Mouse (Mus musculus): Measurements from ENCODE around the gene Plscr2. TPM values are rescaled to one million over a fixed set of nuclear protein-coding genes. Genes with fewer than 3 reads are reported as not detected.

The Plscr2 gene
- polyA plus RNA-seq, 1 experiment from 2014 or later: 0.69 TPM

- 79% methylated on average over 3 of the region's 3 CpGs for WGBS
- Histone ChIP-seq H3K36me3 (ENCODE audit: control insufficient read depth, insufficient read depth, low read length) (no peaks in the 10 kb centered on the region), H3K4me1 (replicated peaks; ENCODE audit: control insufficient read depth, insufficient read depth, low read length) (no peaks in the 10 kb centered on the region), H3K27ac (ENCODE audit: low read depth, low read length) (no peak overlapping the region), H3K4me2 (ENCODE audit: low read depth, low read length, severe bottlenecking) (no peak overlapping the region), H3K27me3 (ENCODE audit: control insufficient read depth, insufficient read depth, low read length) (no peaks in the 10 kb centered on the region), H3K4me3 (ENCODE audit: low read depth, low read length) (no peak overlapping the region), H3K9ac (ENCODE audit: low read length) (no peak overlapping the region), H3K9me3 (ENCODE audit: control insufficient read depth, low read length) (no peaks in the 10 kb centered on the region)
- no peak for ATAC-seq (replicated peaks; ENCODE audit: low FRiP score)
- no peak for DNase-seq (ENCODE audit: low spot score)
These were observed 17.5 kb downstream of the Plscr2 start for GRCm38 (mm10) chr9:92292922-92293321.

- Histone ChIP-seq H3K27me3 (ENCODE audit: control insufficient read depth, insufficient read depth, low read length) (no peaks in the 10 kb centered on the region), H3K4me1 (replicated peaks; ENCODE audit: control insufficient read depth, insufficient read depth, low read length) (no peaks in the 10 kb centered on the region), H3K4me2 (ENCODE audit: low read depth, low read length, severe bottlenecking) (no peak overlapping the region), H3K9ac (ENCODE audit: low read length) (no peak overlapping the region), H3K36me3 (ENCODE audit: control insufficient read depth, insufficient read depth, low read length) (no peaks in the 10 kb centered on the region), H3K9me3 (ENCODE audit: control insufficient read depth, low read length) (no peaks in the 10 kb centered on the region), H3K4me3 (ENCODE audit: low read depth, low read length) (no peak overlapping the region), H3K27ac (ENCODE audit: low read depth, low read length) (no peak overlapping the region)
- DNase-seq (ENCODE audit: low spot score) (no peak), ATAC-seq (replicated peaks; ENCODE audit: low FRiP score) (no peak)
- WGBS: 87% methylated on average over 2 of the region's 2 CpGs
These were observed 18.5 kb downstream of the Plscr2 start for GRCm38 (mm10) chr9:92293560-92294548.

GRCm38 (mm10) chr9:92298288-92298687 lies 22.9 kb downstream of the Plscr2 start:
- 75% methylated on average over 1 of the region's 1 CpGs for WGBS
- DNase-seq (ENCODE audit: low spot score): no peak
- no peak for ATAC-seq (replicated peaks; ENCODE audit: low FRiP score)
- Histone ChIP-seq H3K9me3 (ENCODE audit: control insufficient read depth, low read length) (no peaks in the 10 kb centered on the region), H3K36me3 (ENCODE audit: control insufficient read depth, insufficient read depth, low read length) (no peaks in the 10 kb centered on the region), H3K27me3 (ENCODE audit: control insufficient read depth, insufficient read depth, low read length) (no peaks in the 10 kb centered on the region), H3K4me1 (replicated peaks; ENCODE audit: control insufficient read depth, insufficient read depth, low read length) (no peaks in the 10 kb centered on the region), H3K4me3 (ENCODE audit: low read depth, low read length) (no peak overlapping the region), H3K9ac (ENCODE audit: low read length) (no peak overlapping the region), H3K27ac (ENCODE audit: low read depth, low read length) (no peak overlapping the region), H3K4me2 (ENCODE audit: low read depth, low read length, severe bottlenecking) (no peak overlapping the region)

- 76% methylated on average over 3 of the region's 3 CpGs for WGBS
- DNase-seq (ENCODE audit: low spot score): no peak
- Histone ChIP-seq H3K27me3 (ENCODE audit: control insufficient read depth, insufficient read depth, low read length) (no peaks in the 10 kb centered on the region), H3K27ac (ENCODE audit: low read depth, low read length) (no peak overlapping the region), H3K9ac (ENCODE audit: low read length) (no peak overlapping the region), H3K4me3 (ENCODE audit: low read depth, low read length) (no peak overlapping the region), H3K4me2 (ENCODE audit: low read depth, low read length, severe bottlenecking) (no peak overlapping the region), H3K9me3 (ENCODE audit: control insufficient read depth, low read length) (no peaks in the 10 kb centered on the region), H3K4me1 (replicated peaks; ENCODE audit: control insufficient read depth, insufficient read depth, low read length) (no peaks in the 10 kb centered on the region), H3K36me3 (ENCODE audit: control insufficient read depth, insufficient read depth, low read length) (no peaks in the 10 kb centered on the region)
- no peak for ATAC-seq (replicated peaks; ENCODE audit: low FRiP score)
These were observed 25.8 kb downstream of the Plscr2 start for GRCm38 (mm10) chr9:92301213-92301612.

GRCm38 (mm10) chr9:92305075-92305474 lies 29.7 kb downstream of the Plscr2 start:
- Histone ChIP-seq H3K4me1 (replicated peaks; ENCODE audit: control insufficient read depth, insufficient read depth, low read length) (no peaks in the 10 kb centered on the region), H3K27me3 (ENCODE audit: control insufficient read depth, insufficient read depth, low read length) (no peaks in the 10 kb centered on the region), H3K9ac (ENCODE audit: low read length) (no peak overlapping the region), H3K4me2 (ENCODE audit: low read depth, low read length, severe bottlenecking) (no peak overlapping the region), H3K9me3 (ENCODE audit: control insufficient read depth, low read length) (no peaks in the 10 kb centered on the region), H3K27ac (ENCODE audit: low read depth, low read length) (no peak overlapping the region), H3K4me3 (ENCODE audit: low read depth, low read length) (no peak overlapping the region), H3K36me3 (ENCODE audit: control insufficient read depth, insufficient read depth, low read length) (no peaks in the 10 kb centered on the region)
- DNase-seq (ENCODE audit: low spot score) (no peak), ATAC-seq (replicated peaks; ENCODE audit: low FRiP score) (no peak)
- 70% methylated on average over 8 of the region's 8 CpGs for WGBS

- H3K27ac ChIP-seq (ENCODE audit: low read depth, low read length): no peak overlapping the region
- H3K4me2 ChIP-seq (ENCODE audit: low read depth, low read length, severe bottlenecking): no peak overlapping the region
- no peaks in the 10 kb centered on the region for H3K4me1 ChIP-seq (replicated peaks; ENCODE audit: control insufficient read depth, insufficient read depth, low read length)
- WGBS: 63% methylated on average over 8 of the region's 8 CpGs
- no peaks in the 10 kb centered on the region for H3K36me3 ChIP-seq (ENCODE audit: control insufficient read depth, insufficient read depth, low read length)
- ATAC-seq (replicated peaks; ENCODE audit: low FRiP score): peak; percentile 63; the same call in 1 of the 2 replicates
- H3K4me3 ChIP-seq (ENCODE audit: low read depth, low read length): no peak overlapping the region
- H3K9me3 ChIP-seq (ENCODE audit: control insufficient read depth, low read length): no peaks in the 10 kb centered on the region
- no peaks in the 10 kb centered on the region for H3K27me3 ChIP-seq (ENCODE audit: control insufficient read depth, insufficient read depth, low read length)
- H3K9ac ChIP-seq (ENCODE audit: low read length): no peak overlapping the region
- DNase-seq (ENCODE audit: low spot score): no peak
These were observed 30.3 kb downstream of the Plscr2 start for GRCm38 (mm10) chr9:92305620-92306220.

- H3K4me3 ChIP-seq (ENCODE audit: low read depth, low read length): no peak within 1 kb of the TSS
- no peaks in the 10 kb centered on the region for H3K4me1 ChIP-seq (replicated peaks; ENCODE audit: control insufficient read depth, insufficient read depth, low read length)
- ATAC-seq (replicated peaks; ENCODE audit: low FRiP score) (no peak), DNase-seq (ENCODE audit: low spot score) (no peak)
- no peak within 1 kb of the TSS for H3K4me2 ChIP-seq (ENCODE audit: low read depth, low read length, severe bottlenecking)
- WGBS: 96% methylated on average over 1 of the region's 1 CpGs
- no peak within 1 kb of the TSS for H3K9ac ChIP-seq (ENCODE audit: low read length)
- H3K9me3 ChIP-seq (ENCODE audit: control insufficient read depth, low read length): no peaks in the 10 kb centered on the region
- H3K27ac ChIP-seq (ENCODE audit: low read depth, low read length): no peak within 1 kb of the TSS
- no peaks in the 10 kb centered on the region for H3K27me3 ChIP-seq (ENCODE audit: control insufficient read depth, insufficient read depth, low read length)
- H3K36me3 ChIP-seq (ENCODE audit: control insufficient read depth, insufficient read depth, low read length): no peaks in the 10 kb centered on the region
These were observed 33.7 kb downstream of the Plscr2 start, which contains the start of gene 1700057G04Rik for GRCm38 (mm10) chr9:92309077-92309476. Gene 1700057G04Rik, plus strand, starts transcription at chr9:92309377.

GRCm38 (mm10) chr9:92316791-92317190 lies 41.4 kb downstream of the Plscr2 start:
- Histone ChIP-seq H3K4me1 (replicated peaks; ENCODE audit: control insufficient read depth, insufficient read depth, low read length) (no peaks in the 10 kb centered on the region), H3K4me3 (ENCODE audit: low read depth, low read length) (no peak overlapping the region), H3K27me3 (ENCODE audit: control insufficient read depth, insufficient read depth, low read length) (no peaks in the 10 kb centered on the region), H3K4me2 (ENCODE audit: low read depth, low read length, severe bottlenecking) (no peak overlapping the region), H3K27ac (ENCODE audit: low read depth, low read length) (no peak overlapping the region), H3K9ac (ENCODE audit: low read length) (no peak overlapping the region), H3K36me3 (ENCODE audit: control insufficient read depth, insufficient read depth, low read length) (no peaks in the 10 kb centered on the region), H3K9me3 (ENCODE audit: control insufficient read depth, low read length) (no peaks in the 10 kb centered on the region)
- WGBS: 96% methylated on average over 3 of the region's 3 CpGs
- DNase-seq (ENCODE audit: low spot score) (no peak), ATAC-seq (replicated peaks; ENCODE audit: low FRiP score) (no peak)

Data from forebrain, embryonic 11.5 days (tissue).